Mouse (Mus musculus): ENCODE data around the gene Ftl1.

GRCm38 (mm10) chr7:45486158-45486557 is 26.5 kb upstream of the Ftl1 start:
- TF ChIP-seq CTCF (IDR thresholded peaks at IDR 0.05; ENCODE audit: borderline replicate concordance, insufficient read depth, low read length) (no peak), POLR2A (IDR thresholded peaks at IDR 0.05; ENCODE audit: low read depth, low read length) (no peak)
